Mouse (Mus musculus): ENCODE results near the gene Prdm11. TPM values are rescaled to one million over a fixed set of nuclear protein-coding genes. Genes with fewer than 3 reads are reported as not detected.
A peak's percentile ranks its signal among the peaks of the same experiment; 100 is the strongest.

The Prdm11 gene
- polyA plus RNA-seq, 1 experiment from 2014 or later = 2.2 TPM

- H3K9ac ChIP-seq = no peak overlapping the region
- no peak overlapping the region for H3K4me3 ChIP-seq
- no peak overlapping the region for H3K27ac ChIP-seq (replicated peaks)
- H3K4me2 ChIP-seq = no peak overlapping the region
- H3K4me1 ChIP-seq (replicated peaks) = peaks cover 24% of the 10 kb centered on the region
- peaks cover 32% of the 10 kb centered on the region for H3K27me3 ChIP-seq
- no peaks in the 10 kb centered on the region for H3K36me3 ChIP-seq
- no peak for ATAC-seq (ENCODE audit: low read depth)
- H3K9me3 ChIP-seq = no peaks in the 10 kb centered on the region
- WGBS = 98% methylated on average over 7 of the region's 7 CpGs
Measured at GRCm38 (mm10) chr2:92938827-92939226, 107.1 kb downstream of the Prdm11 start.

- H3K9ac ChIP-seq = no peak overlapping the region
- ATAC-seq (ENCODE audit: low read depth) = no peak
- peaks cover 24% of the 10 kb centered on the region for H3K4me1 ChIP-seq (replicated peaks)
- no peak overlapping the region for H3K4me2 ChIP-seq
- 68% methylated on average over 5 of the region's 5 CpGs for WGBS
- no peak overlapping the region for H3K4me3 ChIP-seq
- H3K27ac ChIP-seq (replicated peaks) = no peak overlapping the region
- H3K9me3 ChIP-seq = no peaks in the 10 kb centered on the region
- H3K27me3 ChIP-seq = peaks cover 25% of the 10 kb centered on the region; the same call in 1 of the 2 replicates
- no peaks in the 10 kb centered on the region for H3K36me3 ChIP-seq
Measured at GRCm38 (mm10) chr2:92938063-92938462, 107.9 kb downstream of the Prdm11 start.

GRCm38 (mm10) chr2:92935483-92935882 lies 110.5 kb downstream of the Prdm11 start:
- 67% methylated on average over 3 of the region's 3 CpGs for WGBS
- H3K4me3 ChIP-seq = no peak overlapping the region
- no peak for ATAC-seq (ENCODE audit: low read depth)
- no peak overlapping the region for H3K9ac ChIP-seq
- H3K4me1 ChIP-seq (replicated peaks) = peaks cover 19% of the 10 kb centered on the region
- H3K4me2 ChIP-seq = no peak overlapping the region
- H3K9me3 ChIP-seq = no peaks in the 10 kb centered on the region
- no peaks in the 10 kb centered on the region for H3K36me3 ChIP-seq
- H3K27me3 ChIP-seq = 0 out of 2 replicates have a peak, but pooled peaks cover 11% of the 10 kb centered on the region
- H3K27ac ChIP-seq (replicated peaks) = no peak overlapping the region

GRCm38 (mm10) chr2:92934312-92934982 lies 111.5 kb downstream of the Prdm11 start:
- H3K4me1 ChIP-seq (replicated peaks) = peaks cover 19% of the 10 kb centered on the region
- 0 out of 2 replicates have a peak, but pooled peaks cover 5% of the 10 kb centered on the region for H3K27me3 ChIP-seq
- ATAC-seq (ENCODE audit: low read depth) = 0 out of 2 replicates have a peak, but pooled peaks have one; percentile 25
- H3K27ac ChIP-seq (replicated peaks) = no peak overlapping the region
- no peak overlapping the region for H3K4me3 ChIP-seq
- no peaks in the 10 kb centered on the region for H3K9me3 ChIP-seq
- no peaks in the 10 kb centered on the region for H3K36me3 ChIP-seq
- no peak overlapping the region for H3K9ac ChIP-seq
- WGBS = 27% methylated on average over 10 of the region's 10 CpGs
- no peak overlapping the region for H3K4me2 ChIP-seq

GRCm38 (mm10) chr2:92933379-92933778 lies 112.6 kb downstream of the Prdm11 start:
- Histone ChIP-seq H3K9me3 (no peaks in the 10 kb centered on the region), H3K4me1 (replicated peaks) (peaks cover 19% of the 10 kb centered on the region), H3K9ac (no peak overlapping the region), H3K4me3 (no peak overlapping the region), H3K27ac (replicated peaks) (no peak overlapping the region), H3K36me3 (no peaks in the 10 kb centered on the region), H3K4me2 (no peak overlapping the region), H3K27me3 (0 out of 2 replicates have a peak, but pooled peaks cover 5% of the 10 kb centered on the region)
- ATAC-seq (ENCODE audit: low read depth) = no peak
- WGBS = 93% methylated on average over 6 of the region's 6 CpGs

GRCm38 (mm10) chr2:92931061-92931460 lies 114.9 kb downstream of the Prdm11 start:
- Histone ChIP-seq H3K9ac (no peak overlapping the region), H3K9me3 (no peaks in the 10 kb centered on the region), H3K4me1 (replicated peaks) (peaks cover 28% of the 10 kb centered on the region), H3K27me3 (0 out of 2 replicates have a peak, but pooled peaks cover 1% of the 10 kb centered on the region), H3K27ac (replicated peaks) (no peak overlapping the region), H3K4me3 (no peak overlapping the region), H3K4me2 (no peak overlapping the region), H3K36me3 (no peaks in the 10 kb centered on the region)
- 74% methylated on average over 7 of the region's 7 CpGs for WGBS
- no peak for ATAC-seq (ENCODE audit: low read depth)

- no peak overlapping the region for H3K27ac ChIP-seq (replicated peaks)
- WGBS = 80% methylated on average over 5 of the region's 5 CpGs
- no peak for ATAC-seq (ENCODE audit: low read depth)
- no peak overlapping the region for H3K4me2 ChIP-seq
- H3K36me3 ChIP-seq = no peaks in the 10 kb centered on the region
- H3K9ac ChIP-seq = no peak overlapping the region
- H3K4me3 ChIP-seq = no peak overlapping the region
- peaks cover 21% of the 10 kb centered on the region for H3K4me1 ChIP-seq (replicated peaks)
- H3K9me3 ChIP-seq = no peaks in the 10 kb centered on the region
- H3K27me3 ChIP-seq = 0 out of 2 replicates have a peak, but pooled peaks cover 4% of the 10 kb centered on the region
Measured at GRCm38 (mm10) chr2:92929696-92930095, 116.3 kb downstream of the Prdm11 start.

GRCm38 (mm10) chr2:92924677-92925259 lies 121.2 kb downstream of the Prdm11 start:
- 69% methylated on average over 6 of the region's 6 CpGs for WGBS
- H3K4me3 ChIP-seq = no peak overlapping the region
- ATAC-seq (ENCODE audit: low read depth) = no peak
- H3K4me2 ChIP-seq = no peak overlapping the region
- H3K27me3 ChIP-seq = 0 out of 2 replicates have a peak, but pooled peaks cover 4% of the 10 kb centered on the region
- H3K27ac ChIP-seq (replicated peaks) = no peak overlapping the region
- H3K36me3 ChIP-seq = no peaks in the 10 kb centered on the region
- H3K4me1 ChIP-seq (replicated peaks) = peaks cover 26% of the 10 kb centered on the region
- no peak overlapping the region for H3K9ac ChIP-seq
- H3K9me3 ChIP-seq = no peaks in the 10 kb centered on the region

GRCm38 (mm10) chr2:92920709-92921108 lies 125.3 kb downstream of the Prdm11 start:
- Histone ChIP-seq H3K4me1 (replicated peaks) (peaks cover 47% of the 10 kb centered on the region), H3K27ac (replicated peaks) (no peak overlapping the region), H3K36me3 (no peaks in the 10 kb centered on the region), H3K27me3 (peaks cover 17% of the 10 kb centered on the region), H3K4me2 (no peak overlapping the region), H3K4me3 (no peak overlapping the region), H3K9me3 (no peaks in the 10 kb centered on the region), H3K9ac (no peak overlapping the region)
- WGBS = 50% methylated on average over 4 of the region's 4 CpGs
- ATAC-seq (ENCODE audit: low read depth) = peak; percentile 40; the same call in 1 of the 2 replicates

- H3K4me3 ChIP-seq = peak overlapping the region; percentile 16; the same call in 1 of the 2 replicates
- no peaks in the 10 kb centered on the region for H3K9me3 ChIP-seq
- peaks cover 71% of the 10 kb centered on the region for H3K4me1 ChIP-seq (replicated peaks)
- peak overlapping the region; percentile 41 for H3K4me2 ChIP-seq
- H3K36me3 ChIP-seq = no peaks in the 10 kb centered on the region
- H3K27me3 ChIP-seq = peaks cover 42% of the 10 kb centered on the region
- ATAC-seq (ENCODE audit: low read depth) = no peak
- WGBS = 38% methylated on average over 7 of the region's 7 CpGs
- H3K9ac ChIP-seq = peak overlapping the region; percentile 45; the same call in 1 of the 2 replicates
- H3K27ac ChIP-seq (replicated peaks) = peak overlapping the region; percentile 71
Measured at GRCm38 (mm10) chr2:92917405-92918142, 128.4 kb downstream of the Prdm11 start.

GRCm38 (mm10) chr2:92915659-92916631 lies 130.0 kb downstream of the Prdm11 start:
- H3K27ac ChIP-seq (replicated peaks) = peak overlapping the region; percentile 71
- peaks cover 82% of the 10 kb centered on the region for H3K4me1 ChIP-seq (replicated peaks)
- H3K9ac ChIP-seq = peak overlapping the region; percentile 74
- no peaks in the 10 kb centered on the region for H3K9me3 ChIP-seq
- ATAC-seq (ENCODE audit: low read depth) = peak; percentile 48
- H3K4me3 ChIP-seq = peak overlapping the region; percentile 47
- H3K36me3 ChIP-seq = no peaks in the 10 kb centered on the region
- peak overlapping the region; percentile 71 for H3K4me2 ChIP-seq
- H3K27me3 ChIP-seq = peaks cover 44% of the 10 kb centered on the region
- WGBS = 5% methylated on average over 10 of the region's 10 CpGs
